Mouse (Mus musculus) kidney, embryonic 14.5 days (tissue): ENCODE results near the gene Esam. TPM values are rescaled to one million over a fixed set of nuclear protein-coding genes. Genes with fewer than 3 reads are reported as not detected.

Source experiments
- ATAC-seq: fragments of 200-750 bp; cut with Nextera tagmentation; 2 replicates; pipeline ENCODE4 v1.8.0; 2017; ENCODE audit warnings: moderate number of reproducible peaks, mild to moderate bottlenecking, moderate TSS enrichment, moderate library complexity; ENCODE audit not compliant: low FRiP score, low TSS enrichment
- H3K27ac ChIP-seq: fragments of 300-500 bp; sonication (generic); 2 replicates; pipeline ENCODE4 v1.5.1; 2014; ENCODE audit warnings: low read depth, mild to moderate bottlenecking, low read length, moderate library complexity, mixed read lengths
- H3K27me3 ChIP-seq: fragments of 300-500 bp; sonication (generic); 2 replicates; pipeline ENCODE4 v1.6.1; 2014; ENCODE audit warnings: mild to moderate bottlenecking, low read length; ENCODE audit not compliant: control insufficient read depth, insufficient read depth
- H3K36me3 ChIP-seq: fragments of 300-500 bp; sonication (generic); 2 replicates; pipeline ENCODE4 v1.6.1; 2014; ENCODE audit warnings: low read length, mixed read lengths; ENCODE audit not compliant: control insufficient read depth, insufficient read depth
- H3K4me1 ChIP-seq: fragments of 300-500 bp; sonication (generic); 2 replicates; pipeline ENCODE4 v1.6.1; 2014; ENCODE audit warnings: low read length, mixed read lengths; ENCODE audit not compliant: control insufficient read depth, insufficient read depth
- H3K4me2 ChIP-seq: fragments of 300-500 bp; sonication (generic); replicated peaks from 2 replicates; pipeline ENCODE4 v1.6.1; 2014; ENCODE audit warnings: low read depth, mild to moderate bottlenecking, low read length
- H3K4me3 ChIP-seq: fragments of 300-500 bp; sonication (generic); 2 replicates; pipeline ENCODE4 v1.5.1; 2014; ENCODE audit warnings: mild to moderate bottlenecking, low read length
- H3K9ac ChIP-seq: fragments of 300-500 bp; sonication (generic); 2 replicates; pipeline ENCODE4 v1.6.1; 2014; ENCODE audit warnings: low read depth, mild to moderate bottlenecking, low read length, moderate library complexity
- H3K9me3 ChIP-seq: fragments of 300-500 bp; sonication (generic); 2 replicates; pipeline ENCODE4 v1.6.1; 2016; ENCODE audit warnings: low read length; ENCODE audit not compliant: control insufficient read depth
- WGBS: fragments of 180-500 bp; shearing (Covaris S2); extraction: QIAGEN DNeasy Blood & Tissue Kit; methylation state at CpG from one replicate; pipeline ENCODE4 v1.1.7; 2014; 5-methylcytosine and 5-hydroxymethylcytosine counted together
- polyA plus RNA-seq: library from polyadenylated mRNA; unstranded; fragments of >200 nt; fragmentation: Nextera tagmentation; extraction: Ambion mirVana; gene quantifications from 2 replicates; pipeline ENCODE4 v1.2.1, GENCODE M21; 2014

Gene Esam
- polyA plus RNA-seq, 1 experiment from 2014 or later, result 61.8 TPM

GRCm38 (mm10) chr9:37526443-37527395, 1.2 kb upstream of the Esam start:
- Histone ChIP-seq H3K4me3 (peak overlapping the region; percentile 38), H3K27ac (no peak overlapping the region), H3K4me1 (peaks cover 24% of the 10 kb centered on the region; the same call in 1 of the 2 replicates), H3K36me3 (peaks cover 17% of the 10 kb centered on the region; the same call in 1 of the 2 replicates), H3K9ac (no peak overlapping the region), H3K9me3 (no peaks in the 10 kb centered on the region), H3K4me2 (peak overlapping the region; percentile 39), H3K27me3 (peaks cover 50% of the 10 kb centered on the region)
- 23% methylated on average over 21 of the region's 21 CpGs for WGBS
- ATAC-seq, result no peak

GRCm38 (mm10) chr9:37528225-37528970, 520 bp downstream of the Esam start:
- H3K4me2 ChIP-seq, result peak overlapping the region; percentile 39
- H3K4me3 ChIP-seq, result peak overlapping the region; percentile 38
- H3K9me3 ChIP-seq, result no peaks in the 10 kb centered on the region
- ATAC-seq, result no peak
- peak overlapping the region; percentile 65; the same call in 1 of the 2 replicates for H3K27ac ChIP-seq
- H3K27me3 ChIP-seq, result peaks cover 55% of the 10 kb centered on the region
- H3K9ac ChIP-seq, result peak overlapping the region; percentile 42; the same call in 1 of the 2 replicates
- H3K4me1 ChIP-seq, result peaks cover 24% of the 10 kb centered on the region; the same call in 1 of the 2 replicates
- H3K36me3 ChIP-seq, result peaks cover 4% of the 10 kb centered on the region; the same call in 1 of the 2 replicates
- WGBS, result 23% methylated on average over 9 of the region's 9 CpGs

GRCm38 (mm10) chr9:37530031-37530887, 2.4 kb downstream of the Esam start:
- Histone ChIP-seq H3K36me3 (no peaks in the 10 kb centered on the region), H3K4me1 (peaks cover 24% of the 10 kb centered on the region; the same call in 1 of the 2 replicates), H3K4me3 (peak overlapping the region; percentile 38), H3K9me3 (no peaks in the 10 kb centered on the region), H3K9ac (peak overlapping the region; percentile 36; the same call in 1 of the 2 replicates), H3K27me3 (peaks cover 55% of the 10 kb centered on the region), H3K4me2 (peak overlapping the region; percentile 65), H3K27ac (peak overlapping the region; percentile 66)
- WGBS, result under 1% methylated on average over 32 of the region's 32 CpGs
- peak; percentile 59 for ATAC-seq

GRCm38 (mm10) chr9:37530888-37531705, 3.2 kb downstream of the Esam start:
- Histone ChIP-seq H3K36me3 (no peaks in the 10 kb centered on the region), H3K4me3 (peak overlapping the region; percentile 38), H3K4me2 (peak overlapping the region; percentile 65), H3K9ac (peak overlapping the region; percentile 36), H3K4me1 (peaks cover 24% of the 10 kb centered on the region; the same call in 1 of the 2 replicates), H3K27ac (peak overlapping the region; percentile 66; the same call in 1 of the 2 replicates), H3K9me3 (no peaks in the 10 kb centered on the region), H3K27me3 (peaks cover 55% of the 10 kb centered on the region)
- peak; percentile 81 for ATAC-seq
- WGBS, result 1% methylated on average over 31 of the region's 31 CpGs

GRCm38 (mm10) chr9:37536851-37537250, 9.0 kb downstream of the Esam start:
- no peaks in the 10 kb centered on the region for H3K4me1 ChIP-seq
- no peak overlapping the region for H3K4me3 ChIP-seq
- no peak overlapping the region for H3K4me2 ChIP-seq
- WGBS, result 74% methylated on average over 4 of the region's 4 CpGs
- ATAC-seq, result no peak
- no peaks in the 10 kb centered on the region for H3K9me3 ChIP-seq
- peaks cover 4% of the 10 kb centered on the region for H3K27me3 ChIP-seq
- H3K9ac ChIP-seq, result no peak overlapping the region
- H3K36me3 ChIP-seq, result no peaks in the 10 kb centered on the region
- no peak overlapping the region for H3K27ac ChIP-seq

GRCm38 (mm10) chr9:37537658-37538250, 9.9 kb downstream of the Esam start:
- no peak overlapping the region for H3K9ac ChIP-seq
- H3K9me3 ChIP-seq, result no peaks in the 10 kb centered on the region
- no peaks in the 10 kb centered on the region for H3K27me3 ChIP-seq
- no peaks in the 10 kb centered on the region for H3K36me3 ChIP-seq
- H3K4me3 ChIP-seq, result no peak overlapping the region
- 65% methylated on average over 5 of the region's 5 CpGs for WGBS
- H3K27ac ChIP-seq, result no peak overlapping the region
- no peaks in the 10 kb centered on the region for H3K4me1 ChIP-seq
- no peak for ATAC-seq
- H3K4me2 ChIP-seq, result no peak overlapping the region

- ATAC-seq, result peak; percentile 54; the same call in 1 of the 2 replicates
- Histone ChIP-seq H3K9me3 (no peaks in the 10 kb centered on the region), H3K27ac (no peak within 1 kb of the TSS), H3K27me3 (0 out of 2 replicates have a peak, but pooled peaks cover 2% of the 10 kb centered on the region), H3K4me3 (no peak within 1 kb of the TSS), H3K4me1 (0 out of 2 replicates have a peak, but pooled peaks cover 4% of the 10 kb centered on the region), H3K36me3 (no peaks in the 10 kb centered on the region), H3K9ac (no peak within 1 kb of the TSS), H3K4me2 (no peak within 1 kb of the TSS)
- WGBS, result 54% methylated on average over 23 of the region's 23 CpGs
Measured at GRCm38 (mm10) chr9:37539170-37540025, 11.5 kb downstream of the Esam start, which contains the start of gene Vsig2. Gene Vsig2, plus strand, starts transcription at chr9:37539255.
